Mouse (Mus musculus): ENCODE measurements around the gene Idi1. TPM values are rescaled to one million over a fixed set of nuclear protein-coding genes. Genes with fewer than 3 reads are reported as not detected.
"Not testable (repeated sequence)": the region's sequence is repeated elsewhere in the genome, so short reads cannot be mapped to it uniquely, and the experiment has no call there.

The Idi1 gene
- polyA plus RNA-seq, 1 experiment from 2014 or later, result 16.6 TPM

DNA sequence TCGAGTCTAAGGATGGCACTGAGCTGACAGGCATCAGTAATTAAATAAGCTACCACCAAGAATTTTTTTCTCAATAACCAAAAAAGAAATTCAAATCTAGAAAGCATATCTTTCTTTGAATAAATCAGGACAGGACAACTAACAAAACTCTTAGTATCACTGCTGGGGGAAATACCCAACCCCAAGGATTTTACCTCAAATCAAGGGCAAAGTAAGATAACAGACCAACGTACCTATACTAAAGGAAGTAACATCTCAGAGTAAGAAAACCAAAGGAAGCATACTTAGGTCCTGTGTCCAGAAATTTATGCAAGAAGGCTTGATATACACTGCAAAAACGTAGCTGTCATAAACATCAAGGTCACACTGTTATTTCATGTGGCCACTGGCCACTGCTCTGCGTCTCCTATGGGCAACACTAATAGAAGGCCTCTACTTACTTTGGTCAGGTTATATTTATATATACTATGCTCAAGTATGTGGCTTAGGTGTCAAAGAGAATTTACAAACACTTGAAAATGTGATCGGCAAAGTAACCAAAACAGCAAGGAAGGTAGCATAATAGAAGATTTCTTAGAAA lies 15.6 kb upstream of the Idi1 start:
- peaks cover 61% of the 10 kb centered on the region for H3K79me2 ChIP-seq (ENCODE audit: inconsistent target)
- H3K4me3 ChIP-seq (ENCODE audit: inconsistent target), result peak overlapping the region; percentile 94
- 31% methylated on average over 5 of the region's 5 CpGs for WGBS (ENCODE audit: missing documents)
- no peaks in the 10 kb centered on the region for H3K36me3 ChIP-seq (ENCODE audit: inconsistent target)
- H3K27ac ChIP-seq, result 0 out of 2 replicates have a peak overlapping the region, but pooled peaks have one; percentile 95

DNA sequence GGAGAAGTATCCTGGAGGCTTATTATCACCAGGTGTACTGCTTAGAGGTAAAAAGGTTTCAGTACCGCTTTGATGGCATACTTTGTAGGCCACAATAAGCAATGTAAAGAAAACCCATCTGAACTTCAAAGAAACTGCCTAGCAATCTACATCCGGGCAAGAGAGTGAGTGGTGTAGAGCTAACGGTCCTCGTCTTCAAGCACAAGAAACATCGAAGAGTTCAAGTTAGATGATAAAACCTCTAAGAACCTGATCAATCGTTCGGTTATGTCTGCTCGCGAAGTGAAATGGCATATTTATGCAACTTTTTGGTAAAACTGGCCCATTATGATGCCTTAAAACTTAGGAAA lies 15.2 kb upstream of the Idi1 start:
- Histone ChIP-seq H3K36me3 (ENCODE audit: inconsistent target) (no peaks in the 10 kb centered on the region), H3K79me2 (ENCODE audit: inconsistent target) (peaks cover 56% of the 10 kb centered on the region), H3K4me3 (ENCODE audit: inconsistent target) (peak overlapping the region; percentile 94), H3K27ac (peak overlapping the region; percentile 95)
- 3% methylated on average over 9 of the region's 9 CpGs for WGBS (ENCODE audit: missing documents)

DNA sequence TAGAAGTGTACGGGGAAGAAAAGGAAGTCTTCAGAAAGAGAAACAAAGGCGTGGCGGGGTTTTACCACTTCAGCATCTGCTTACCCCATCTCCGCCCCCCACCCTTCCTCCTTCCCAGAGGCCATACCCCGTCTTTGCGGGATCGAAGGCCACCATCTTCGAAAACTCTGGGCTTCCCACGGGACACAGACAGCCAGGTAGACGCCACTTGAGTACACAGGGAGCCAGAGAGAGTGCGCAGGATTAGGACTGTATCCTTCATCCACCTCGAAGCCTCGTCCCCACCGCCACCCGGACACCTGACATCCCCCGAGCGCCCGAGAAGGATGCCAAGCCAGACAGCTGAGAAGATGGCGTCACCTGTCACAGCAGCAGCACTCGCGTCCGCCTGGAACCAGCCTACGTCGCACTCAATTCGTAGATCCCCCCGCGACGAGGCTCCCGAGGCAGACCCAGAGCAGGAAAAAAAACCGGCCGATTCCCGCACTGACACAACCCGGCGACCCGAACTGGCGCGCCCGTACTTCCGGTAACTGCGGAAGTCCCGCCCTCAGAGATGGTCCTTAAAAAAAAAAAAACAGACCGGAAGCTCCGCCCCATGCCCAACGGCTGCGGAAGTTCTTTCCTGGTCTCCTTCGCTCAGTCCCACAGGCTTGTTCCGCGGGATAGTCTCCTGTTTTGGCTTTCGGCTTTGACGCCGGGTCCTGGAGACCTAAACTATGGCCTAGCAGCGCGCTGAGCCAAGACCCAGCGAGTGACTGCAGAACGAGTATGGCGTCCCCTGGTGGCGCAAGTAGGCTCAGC lies 14.6 kb upstream of the Idi1 start:
- 2% methylated on average over 57 of the region's 57 CpGs for WGBS (ENCODE audit: missing documents)
- Histone ChIP-seq H3K79me2 (ENCODE audit: inconsistent target) (peaks cover 51% of the 10 kb centered on the region), H3K4me3 (ENCODE audit: inconsistent target) (peak overlapping the region; percentile 94), H3K36me3 (ENCODE audit: inconsistent target) (no peaks in the 10 kb centered on the region), H3K27ac (peak overlapping the region; percentile 95)

DNA sequence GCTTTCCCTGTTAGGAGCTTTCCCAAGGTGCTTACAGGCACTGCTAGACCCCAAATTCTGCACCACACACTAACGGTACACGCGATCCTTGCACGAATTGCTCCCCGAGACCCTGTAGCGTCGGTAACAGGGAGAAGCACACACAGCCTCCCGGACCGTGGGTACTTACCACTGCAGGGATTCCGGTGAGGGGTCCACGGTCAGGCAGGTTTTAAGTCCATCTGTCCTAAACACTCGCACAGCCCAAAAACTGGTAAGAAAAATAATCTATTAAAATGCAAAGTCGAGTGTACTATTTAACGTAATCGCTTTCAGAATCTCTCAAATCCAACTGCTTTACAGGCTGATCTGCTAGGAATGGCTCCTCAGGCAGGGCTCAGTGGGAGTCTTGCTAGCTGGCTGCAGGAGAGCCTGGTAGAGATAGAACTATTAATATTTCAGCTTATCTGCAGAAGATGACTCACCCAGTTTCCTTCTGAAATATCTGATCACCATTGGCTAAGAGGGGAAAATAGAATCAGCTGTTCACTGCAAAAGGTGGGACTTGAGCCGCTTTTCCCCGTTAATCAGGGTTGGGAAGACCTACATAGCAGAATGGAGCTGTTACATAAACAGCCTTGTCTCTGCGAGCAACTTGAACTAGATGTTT lies 13.9 kb upstream of the Idi1 start, which contains the start of gene Wdr37:
TSS of gene Wdr37 (minus strand) at position 596 of the 649 bp plus-strand sequence.
- H3K36me3 ChIP-seq (ENCODE audit: inconsistent target), result no peaks in the 10 kb centered on the region
- WGBS (ENCODE audit: missing documents), result 4% methylated on average over 18 of the region's 18 CpGs
- H3K4me3 ChIP-seq (ENCODE audit: inconsistent target), result peak within 1 kb of the TSS; percentile 94
- peak within 1 kb of the TSS; percentile 95 for H3K27ac ChIP-seq
- H3K79me2 ChIP-seq (ENCODE audit: inconsistent target), result peaks cover 43% of the 10 kb centered on the region

DNA sequence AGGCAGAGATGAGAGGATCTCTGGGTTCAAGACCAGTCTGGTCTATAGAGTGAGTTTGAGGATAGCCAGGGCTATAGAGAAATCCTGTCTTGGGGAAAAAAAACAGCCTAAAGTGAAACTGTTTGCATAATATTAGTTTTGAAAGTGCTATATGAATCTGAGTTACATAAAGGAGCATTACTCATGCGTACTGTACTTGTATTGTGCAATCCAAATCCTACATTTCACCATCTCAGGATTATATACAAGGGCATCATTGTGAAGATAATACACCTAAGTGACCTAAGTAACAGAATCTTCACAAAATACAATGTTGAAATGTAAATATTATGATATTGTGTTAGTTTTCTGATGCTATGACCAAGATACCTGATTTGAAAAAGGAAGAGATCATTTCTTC lies 11.5 kb upstream of the Idi1 start:
- Histone ChIP-seq H3K27ac (0 out of 2 replicates have a peak overlapping the region, but pooled peaks have one; percentile 21), H3K36me3 (ENCODE audit: inconsistent target) (no peaks in the 10 kb centered on the region), H3K4me3 (ENCODE audit: inconsistent target) (no peak overlapping the region), H3K79me2 (ENCODE audit: inconsistent target) (peaks cover 20% of the 10 kb centered on the region)
- WGBS (ENCODE audit: missing documents), result 14% methylated on average over 1 of the region's 1 CpGs

DNA sequence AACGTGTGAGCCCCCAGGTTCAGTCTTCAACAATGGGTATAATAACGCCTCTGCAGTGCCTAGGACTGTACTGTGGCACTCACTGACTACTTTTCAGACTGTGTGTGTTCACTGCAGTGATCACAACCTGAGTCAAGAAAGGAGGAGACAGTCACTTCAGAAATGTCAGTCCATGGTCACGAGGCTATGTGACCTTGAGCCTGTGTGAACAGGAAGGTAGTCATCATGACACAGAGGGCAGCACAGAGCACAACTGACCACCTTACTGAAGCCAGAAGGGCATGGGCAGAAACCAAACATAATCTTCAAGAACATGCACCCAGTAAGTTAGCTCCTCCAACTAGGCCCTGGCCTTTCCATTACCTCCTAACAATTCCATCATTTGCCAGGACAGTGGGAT lies 3.7 kb upstream of the Idi1 start:
- peaks cover 9% of the 10 kb centered on the region for H3K79me2 ChIP-seq (ENCODE audit: inconsistent target)
- H3K4me3 ChIP-seq (ENCODE audit: inconsistent target), result no peak overlapping the region
- 93% methylated on average over 3 of the region's 3 CpGs for WGBS (ENCODE audit: missing documents)
- H3K27ac ChIP-seq, result no peak overlapping the region
- H3K36me3 ChIP-seq (ENCODE audit: inconsistent target), result no peaks in the 10 kb centered on the region

DNA sequence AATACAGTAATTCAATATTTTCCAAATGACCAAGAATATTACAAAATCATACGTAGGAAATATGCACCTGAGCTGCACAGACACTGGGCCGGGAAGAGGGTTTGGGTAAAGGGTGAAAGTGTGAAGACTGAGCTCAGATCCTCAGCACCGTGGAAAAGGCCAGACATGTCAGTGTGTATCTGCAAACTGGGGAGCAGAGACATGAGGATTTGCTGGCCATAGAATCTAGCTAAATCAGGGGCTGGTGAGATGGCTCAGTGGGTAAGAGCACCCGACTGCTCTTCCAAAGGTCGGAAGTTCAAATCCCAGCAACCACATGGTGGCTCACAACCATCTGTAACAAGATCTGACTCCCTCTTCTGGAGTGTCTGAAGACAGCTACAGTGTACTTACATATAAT lies 1.4 kb upstream of the Idi1 start:
- H3K36me3 ChIP-seq (ENCODE audit: inconsistent target); H3K27ac ChIP-seq; H3K4me3 ChIP-seq (ENCODE audit: inconsistent target): not testable (repeated sequence)
- WGBS (ENCODE audit: missing documents), result 89% methylated on average over 4 of the region's 5 CpGs
- peaks cover 26% of the 10 kb centered on the region for H3K79me2 ChIP-seq (ENCODE audit: inconsistent target)

DNA sequence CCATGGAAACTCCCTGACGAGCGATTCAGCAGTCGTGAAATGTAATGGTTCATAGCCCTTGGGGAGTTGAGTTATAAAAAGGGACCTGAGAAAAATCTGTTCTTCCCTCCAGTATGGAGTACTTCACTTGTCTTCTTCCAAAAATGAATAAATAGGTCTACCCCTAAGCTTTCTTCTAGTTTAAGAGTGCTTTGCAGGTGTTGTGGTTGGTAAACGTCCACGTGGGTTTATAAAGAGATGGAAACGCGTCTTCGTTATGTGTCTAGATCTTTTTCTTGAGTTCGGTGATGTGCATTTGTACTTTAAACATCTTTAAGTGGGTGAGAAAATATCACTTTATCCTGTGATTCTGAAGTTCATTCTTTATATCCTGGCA lies 872 bp downstream of the Idi1 start:
- Histone ChIP-seq H3K4me3 (ENCODE audit: inconsistent target) (peak overlapping the region; percentile 96), H3K27ac (peak overlapping the region; percentile 95), H3K79me2 (ENCODE audit: inconsistent target) (peaks cover 26% of the 10 kb centered on the region), H3K36me3 (ENCODE audit: inconsistent target) (no peaks in the 10 kb centered on the region)
- WGBS (ENCODE audit: missing documents), result 5% methylated on average over 9 of the region's 9 CpGs

DNA sequence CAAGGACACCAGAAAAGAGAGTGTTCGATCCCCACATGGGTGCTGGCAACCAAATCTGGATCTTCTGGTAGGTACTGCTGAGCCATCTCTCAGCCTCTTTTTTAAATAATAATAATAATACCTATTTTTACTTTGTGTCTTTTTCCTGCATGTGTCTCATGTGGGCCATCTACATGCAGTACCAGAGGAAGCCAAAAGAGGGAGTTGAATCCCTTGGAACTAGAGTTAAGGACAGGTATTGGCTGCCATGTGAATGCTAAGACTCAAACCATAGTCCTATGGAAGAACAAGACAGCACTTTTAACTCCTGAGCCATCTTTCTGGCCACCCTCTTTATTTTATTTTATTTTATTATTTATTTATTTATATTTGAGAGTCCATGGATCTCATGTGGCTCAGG lies 3.3 kb downstream of the Idi1 start:
- Histone ChIP-seq H3K4me3 (ENCODE audit: inconsistent target) (no peak overlapping the region), H3K36me3 (ENCODE audit: inconsistent target) (no peaks in the 10 kb centered on the region), H3K79me2 (ENCODE audit: inconsistent target) (peaks cover 26% of the 10 kb centered on the region), H3K27ac (no peak overlapping the region)
- WGBS (ENCODE audit: missing documents), result 100% methylated on average over 1 of the region's 1 CpGs

DNA sequence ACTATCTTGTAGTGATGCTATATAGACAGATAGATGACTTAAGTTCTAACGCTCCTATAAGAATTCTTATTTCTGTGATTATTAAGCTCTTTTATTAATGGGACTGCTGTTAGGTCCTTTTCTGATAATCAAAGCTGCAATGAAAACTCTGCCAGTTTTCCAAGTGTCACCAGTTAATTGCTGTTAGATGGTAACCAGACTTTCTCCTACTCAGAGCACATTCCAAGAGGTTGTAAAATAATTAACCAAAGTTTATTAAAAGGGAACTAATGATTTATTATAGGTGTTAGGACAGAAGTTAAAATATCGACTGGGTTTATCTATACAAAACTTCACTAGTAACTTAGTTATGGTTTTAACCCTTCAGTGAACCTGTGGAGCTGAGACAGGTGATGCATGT lies 20.7 kb downstream of the Idi1 start:
- not testable (repeated sequence) for H3K27ac ChIP-seq; H3K36me3 ChIP-seq (ENCODE audit: inconsistent target); H3K79me2 ChIP-seq (ENCODE audit: inconsistent target); H3K4me3 ChIP-seq (ENCODE audit: inconsistent target)
- 93% methylated on average over 2 of the region's 2 CpGs for WGBS (ENCODE audit: missing documents)

DNA sequence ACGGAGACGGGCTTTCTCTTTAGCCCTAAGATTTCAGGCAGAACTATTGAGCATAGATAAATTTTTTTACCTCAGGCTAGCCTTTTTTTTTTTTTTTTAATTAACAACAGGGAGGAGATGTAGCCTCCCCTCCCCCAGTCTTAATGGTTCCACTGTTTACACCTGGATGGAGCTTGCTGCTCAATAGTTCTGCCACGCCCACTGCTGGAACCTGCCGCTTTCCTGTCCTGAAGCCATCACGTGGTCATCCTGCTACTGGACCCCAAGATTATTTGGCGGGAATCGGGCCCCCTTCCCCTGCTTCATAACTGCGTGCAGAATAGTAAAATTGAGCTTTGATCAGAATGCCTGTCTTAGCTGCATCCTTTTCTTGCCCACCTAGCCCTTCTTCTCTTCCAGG lies 28.6 kb downstream of the Idi1 start:
- 92% methylated on average over 7 of the region's 8 CpGs for WGBS (ENCODE audit: missing documents)
- not testable (repeated sequence) for H3K4me3 ChIP-seq (ENCODE audit: inconsistent target); H3K79me2 ChIP-seq (ENCODE audit: inconsistent target); H3K27ac ChIP-seq; H3K36me3 ChIP-seq (ENCODE audit: inconsistent target)

DNA sequence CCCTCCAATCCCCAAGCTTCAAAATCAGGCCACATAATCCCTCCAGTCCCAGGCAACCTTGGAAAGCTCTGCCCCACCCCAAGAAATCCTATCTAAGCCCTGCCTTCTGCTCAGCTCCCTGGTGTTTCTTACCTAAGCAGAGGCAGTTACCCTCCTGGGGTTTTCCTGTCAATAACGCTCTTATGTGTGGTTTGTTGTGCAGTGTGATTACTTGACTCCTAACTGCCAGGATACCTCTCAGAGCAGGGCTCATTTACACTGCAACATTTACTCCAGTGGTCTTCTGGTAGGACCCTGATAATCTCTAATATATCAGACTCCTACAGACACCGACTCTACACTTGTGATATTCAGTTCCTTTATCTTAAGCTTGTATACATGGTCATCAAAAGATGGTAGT lies 48.2 kb downstream of the Idi1 start:
- 69% methylated on average over 2 of the region's 2 CpGs for WGBS (ENCODE audit: missing documents)

DNA sequence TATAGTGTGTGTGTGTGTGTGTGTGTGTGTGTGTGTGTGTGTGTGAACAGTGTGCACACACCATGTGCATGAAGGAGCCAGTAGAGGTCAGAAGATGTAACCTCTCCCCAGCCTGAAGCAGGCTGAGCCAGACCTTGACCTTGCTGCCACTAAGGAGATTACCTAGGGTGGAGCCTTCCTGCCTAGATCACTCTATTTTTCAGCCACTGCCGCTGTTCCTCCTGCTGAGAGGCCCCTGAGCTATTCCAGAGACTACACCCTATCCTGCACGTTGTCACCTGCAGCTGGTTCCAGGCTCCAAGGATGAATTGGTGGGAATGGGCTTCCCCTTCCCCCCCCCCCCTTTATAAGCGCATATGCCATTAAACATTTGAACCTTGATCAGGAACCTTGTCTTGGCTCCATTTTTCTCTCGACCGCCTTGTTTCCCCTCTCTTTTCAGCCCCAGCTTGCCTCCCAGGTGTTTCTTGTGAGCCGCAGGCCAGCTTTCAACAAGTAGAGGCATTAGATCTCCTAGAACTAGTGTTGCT lies 52.4 kb downstream of the Idi1 start:
- H3K27ac ChIP-seq; H3K79me2 ChIP-seq (ENCODE audit: inconsistent target); H3K4me3 ChIP-seq (ENCODE audit: inconsistent target); H3K36me3 ChIP-seq (ENCODE audit: inconsistent target): not testable (repeated sequence)
- WGBS (ENCODE audit: missing documents), result 89% methylated on average over 6 of the region's 6 CpGs

More for the DNA sequence above, 48.2 kb downstream of the Idi1 start:
- Histone ChIP-seq H3K27ac (no peak overlapping the region), H3K79me2 (ENCODE audit: inconsistent target) (no peaks in the 10 kb centered on the region), H3K36me3 (ENCODE audit: inconsistent target) (no peaks in the 10 kb centered on the region), H3K4me3 (ENCODE audit: inconsistent target) (no peak overlapping the region)

DNA sequence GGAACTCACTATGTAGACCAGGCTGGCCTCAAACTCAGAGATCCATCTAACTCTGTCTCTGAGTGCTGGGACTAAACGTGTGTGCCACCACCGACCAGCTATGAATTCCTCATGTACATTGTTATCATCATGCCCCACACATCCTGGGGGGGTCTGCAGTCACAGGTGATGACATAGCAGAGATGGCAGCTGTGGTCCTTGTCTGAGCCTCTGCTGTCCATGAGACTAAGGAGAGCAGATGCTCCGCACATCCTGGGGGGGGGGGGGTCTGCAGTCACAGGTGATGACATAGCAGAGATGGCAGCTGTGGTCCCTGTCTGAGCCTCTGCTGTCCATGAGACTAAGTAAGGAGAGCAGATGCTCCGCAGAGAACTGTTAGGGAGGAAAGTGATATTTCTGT lies 55.8 kb downstream of the Idi1 start:
- H3K27ac ChIP-seq; H3K4me3 ChIP-seq (ENCODE audit: inconsistent target); H3K79me2 ChIP-seq (ENCODE audit: inconsistent target); H3K36me3 ChIP-seq (ENCODE audit: inconsistent target): not testable (repeated sequence)
- 77% methylated on average over 2 of the region's 4 CpGs for WGBS (ENCODE audit: missing documents)

DNA sequence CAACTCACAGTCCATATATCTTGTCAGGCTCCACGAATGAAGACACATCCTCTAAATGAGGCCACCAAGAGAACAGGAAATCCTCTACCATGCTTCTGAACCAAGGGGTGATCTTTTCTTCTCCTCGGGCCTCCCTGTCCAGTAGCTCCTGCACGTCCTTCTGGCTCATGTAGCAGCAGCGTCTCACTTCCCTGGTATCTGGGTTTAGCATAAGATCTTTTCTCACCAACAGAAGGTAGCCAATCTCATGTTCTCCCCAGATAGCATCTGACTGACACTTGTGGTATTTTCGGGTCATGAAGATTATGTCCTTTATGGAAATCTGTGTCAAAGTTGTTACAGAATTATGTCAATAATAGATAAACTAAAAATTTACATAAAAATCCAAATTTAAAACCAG lies 56.4 kb downstream of the Idi1 start:
- H3K79me2 ChIP-seq (ENCODE audit: inconsistent target); H3K36me3 ChIP-seq (ENCODE audit: inconsistent target); H3K27ac ChIP-seq; H3K4me3 ChIP-seq (ENCODE audit: inconsistent target): not testable (repeated sequence)
- WGBS (ENCODE audit: missing documents), result no CpG with 5 or more reads among the region's 5 CpGs
